Mouse (Mus musculus): Measurements from ENCODE around the gene Slc25a12.
A peak's percentile ranks its signal among the peaks of the same experiment; 100 is the strongest.
"Not testable (repeated sequence)": the region's sequence is repeated elsewhere in the genome, so short reads cannot be mapped to it uniquely, and the experiment has no call there.

The Slc25a12 gene

GRCm38 (mm10) chr2:71367125-71367880, at the start of gene Slc25a12:
Slc25a12 (minus strand) TSS chr2:71367749.
- peak; percentile 81 to 88 for DNase-seq

- DNase-seq, result no peak
Measured at GRCm38 (mm10) chr2:71405613-71406012, 38.1 kb upstream of the Slc25a12 start.

GRCm38 (mm10) chr2:71389864-71390263, 22.3 kb upstream of the Slc25a12 start:
- DNase-seq, result no peak

- DNase-seq, result peak; percentile 97 to 98
Measured at GRCm38 (mm10) chr2:71388951-71389763, 21.6 kb upstream of the Slc25a12 start, which contains the start of gene Hat1. Hat1 (plus strand) TSS chr2:71388958.

- DNase-seq, result no peak
Measured at GRCm38 (mm10) chr2:71387766-71388165, 20.2 kb upstream of the Slc25a12 start.

GRCm38 (mm10) chr2:71383890-71384289, 16.3 kb upstream of the Slc25a12 start:
- DNase-seq, result no peak

- no peak for DNase-seq
Measured at GRCm38 (mm10) chr2:71381962-71382361, 14.4 kb upstream of the Slc25a12 start.

- no peak for DNase-seq
Measured at GRCm38 (mm10) chr2:71377426-71377825, 9.9 kb upstream of the Slc25a12 start.

- no peak for DNase-seq
Measured at GRCm38 (mm10) chr2:71376433-71376906, 8.9 kb upstream of the Slc25a12 start.

- DNase-seq, result no peak
Measured at GRCm38 (mm10) chr2:71374275-71375155, 7.0 kb upstream of the Slc25a12 start.

GRCm38 (mm10) chr2:71372261-71372660, 4.7 kb upstream of the Slc25a12 start:
- not testable (repeated sequence) for DNase-seq

GRCm38 (mm10) chr2:71371790-71372189, 4.2 kb upstream of the Slc25a12 start:
- no peak for DNase-seq

GRCm38 (mm10) chr2:71368086-71368485, 537 bp upstream of the Slc25a12 start:
- no peak for DNase-seq

GRCm38 (mm10) chr2:71366618-71367124, 878 bp downstream of the Slc25a12 start:
- no peak for DNase-seq

- peak in 1 of 2 experiments; percentile 12 for DNase-seq
Measured at GRCm38 (mm10) chr2:71360192-71360591, 7.4 kb downstream of the Slc25a12 start.

- no peak for DNase-seq
Measured at GRCm38 (mm10) chr2:71358347-71358746, 9.2 kb downstream of the Slc25a12 start.

- DNase-seq, result no peak
Measured at GRCm38 (mm10) chr2:71354055-71354425, 13.5 kb downstream of the Slc25a12 start.

- peak; percentile 23 to 49 for DNase-seq
Measured at GRCm38 (mm10) chr2:71353306-71354054, 14.1 kb downstream of the Slc25a12 start.

GRCm38 (mm10) chr2:71351727-71351987, 15.9 kb downstream of the Slc25a12 start:
- DNase-seq, result no peak

GRCm38 (mm10) chr2:71350904-71351726, 16.4 kb downstream of the Slc25a12 start:
- no peak for DNase-seq

- no peak for DNase-seq
Measured at GRCm38 (mm10) chr2:71350181-71350580, 17.4 kb downstream of the Slc25a12 start.
